Mouse (Mus musculus) kidney, embryonic 16.5 days (tissue): ENCODE data around the gene B3galt4. TPM values are rescaled to one million over a fixed set of nuclear protein-coding genes. Genes with fewer than 3 reads are reported as not detected.
A peak's percentile ranks its signal among the peaks of the same experiment; 100 is the strongest.
"Not testable (repeated sequence)": the region's sequence is repeated elsewhere in the genome, so short reads cannot be mapped to it uniquely, and the experiment has no call there.

Experiments
- ATAC-seq: fragments of 200-750 bp; cut with Nextera tagmentation; 2 replicates; pipeline ENCODE4 v1.8.0; 2017; ENCODE audit warnings: moderate TSS enrichment; ENCODE audit not compliant: low FRiP score, low TSS enrichment
- H3K27ac ChIP-seq: fragments of 300-500 bp; sonication (generic); 2 replicates; pipeline ENCODE4 v1.5.1; 2014; ENCODE audit warnings: low read length
- H3K27me3 ChIP-seq: fragments of 300-500 bp; sonication (generic); 2 replicates; pipeline ENCODE4 v1.6.1; 2014; ENCODE audit warnings: low read length, control low read depth, mixed read lengths; ENCODE audit not compliant: insufficient read depth
- H3K36me3 ChIP-seq: fragments of 300-500 bp; sonication (generic); 2 replicates; pipeline ENCODE4 v1.6.1; 2014; ENCODE audit warnings: low read length, control low read depth, mixed read lengths; ENCODE audit not compliant: insufficient read depth
- H3K4me1 ChIP-seq: fragments of 300-500 bp; sonication (generic); 2 replicates; pipeline ENCODE4 v1.6.1; 2014; ENCODE audit warnings: low read length, control low read depth, mixed read lengths; ENCODE audit not compliant: insufficient read depth
- H3K4me2 ChIP-seq: fragments of 300-500 bp; sonication (generic); replicated peaks from 2 replicates; pipeline ENCODE4 v1.6.1; 2014; ENCODE audit warnings: low read depth, low read length
- H3K4me3 ChIP-seq: fragments of 300-500 bp; sonication (generic); 2 replicates; pipeline ENCODE4 v1.5.1; 2014; ENCODE audit warnings: mild to moderate bottlenecking, low read length
- H3K9ac ChIP-seq: fragments of 300-500 bp; sonication (generic); replicated peaks from 2 replicates; pipeline ENCODE4 v1.6.1; 2014; ENCODE audit warnings: low read length
- H3K9me3 ChIP-seq: fragments of 300-500 bp; sonication (generic); 2 replicates; pipeline ENCODE4 v1.6.1; 2016; ENCODE audit warnings: low read length, control low read depth
- WGBS: fragments of 180-500 bp; shearing (Covaris S2); extraction: QIAGEN DNeasy Blood & Tissue Kit; methylation state at CpG from one replicate; pipeline ENCODE4 v1.1.7; 2014; 5-methylcytosine and 5-hydroxymethylcytosine counted together
- polyA plus RNA-seq: library from polyadenylated mRNA; unstranded; fragments of >200 nt; fragmentation: Nextera tagmentation; extraction: Ambion mirVana; gene quantifications from 2 replicates; pipeline ENCODE4 v1.2.1, GENCODE M21; 2015

The B3galt4 gene
- polyA plus RNA-seq, result 6.2 and 6.9 TPM in 2 replicates

DNA sequence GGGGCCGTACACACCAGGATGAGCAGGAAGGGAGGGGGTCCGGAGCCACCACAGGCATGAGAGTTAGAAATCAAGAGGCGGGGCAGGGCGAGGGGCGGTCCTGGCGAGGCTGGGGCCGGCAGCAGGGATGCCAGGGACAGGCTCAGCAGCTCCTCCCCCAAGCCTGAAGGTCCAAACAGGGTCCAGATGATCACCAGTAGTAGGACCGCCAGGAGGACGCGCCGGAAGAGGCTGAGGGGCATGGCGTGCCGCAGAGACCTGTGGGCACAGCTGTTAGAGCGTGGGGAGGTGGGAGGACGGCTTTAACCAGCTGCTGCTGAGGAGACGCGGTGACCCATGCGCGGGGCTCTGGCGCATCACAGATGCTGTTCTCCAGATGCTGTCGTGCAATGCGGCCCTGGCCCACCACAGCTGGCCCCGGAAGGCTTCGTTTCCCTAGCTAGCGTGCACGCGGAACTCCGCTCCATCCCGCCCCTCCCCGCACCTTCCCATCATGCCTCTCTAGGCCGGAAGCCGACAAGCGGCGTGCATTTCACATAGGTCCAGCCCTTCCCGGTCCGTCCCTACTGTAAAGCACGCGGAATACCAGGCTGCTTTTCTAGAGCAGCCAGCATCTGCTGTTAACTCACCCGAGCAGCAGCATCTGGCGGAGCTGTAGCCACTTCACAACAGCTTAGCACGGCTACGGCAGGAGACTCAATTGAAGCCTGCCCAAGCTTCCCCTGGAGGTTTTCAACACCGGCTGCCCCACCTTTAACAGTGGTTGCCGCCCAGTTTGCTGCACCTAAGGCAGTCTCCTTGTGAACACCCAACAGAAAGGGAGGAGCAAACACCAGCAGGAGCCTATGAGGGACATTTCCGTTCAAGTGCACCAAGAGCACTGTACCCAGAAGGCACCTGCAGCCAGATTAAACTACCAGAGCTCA lies at the start of gene B3galt4:
B3galt4 (minus strand) TSS at position 468 of the 926 bp plus-strand sequence.
- H3K9me3 ChIP-seq, result no peaks in the 10 kb centered on the region
- H3K27ac ChIP-seq, result peak within 1 kb of the TSS; percentile 92
- H3K4me2 ChIP-seq, result peak within 1 kb of the TSS; percentile 75
- ATAC-seq, result peak; percentile 83
- peak within 1 kb of the TSS; percentile 51 for H3K4me3 ChIP-seq
- WGBS, result 1% methylated on average over 45 of the region's 45 CpGs
- peak within 1 kb of the TSS; percentile 64 for H3K9ac ChIP-seq
- H3K27me3 ChIP-seq, result no peaks in the 10 kb centered on the region
- H3K4me1 ChIP-seq, result peaks cover 45% of the 10 kb centered on the region
- H3K36me3 ChIP-seq, result peaks cover 34% of the 10 kb centered on the region

DNA sequence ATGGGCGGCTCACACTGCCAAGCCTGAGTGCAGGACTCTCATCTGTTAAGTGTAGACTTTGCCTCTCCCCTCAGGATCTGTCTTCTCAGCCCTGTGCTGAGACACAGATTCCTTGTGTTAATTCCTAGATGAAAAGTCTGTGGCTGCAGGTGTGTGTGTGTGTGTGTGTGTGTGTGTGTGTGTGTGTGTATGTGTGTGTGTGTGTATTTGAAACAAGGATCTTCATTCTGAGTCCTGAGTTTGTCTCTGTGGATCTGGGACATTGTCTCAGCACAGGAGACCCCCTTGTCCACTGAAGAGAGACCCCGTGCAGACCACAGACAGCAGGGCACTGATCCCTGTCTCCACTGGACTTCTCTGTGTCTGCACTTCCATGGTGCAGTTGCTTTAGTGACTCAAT lies 49.5 kb upstream of the B3galt4 start:
- not testable (repeated sequence) for H3K27ac ChIP-seq, ATAC-seq, H3K9ac ChIP-seq, H3K36me3 ChIP-seq, H3K9me3 ChIP-seq, H3K4me1 ChIP-seq, H3K4me3 ChIP-seq
- Histone ChIP-seq H3K27me3 (peaks cover 42% of the 10 kb centered on the region), H3K4me2 (peak overlapping the region; percentile 98; the same call in 1 of the 2 replicates)
- 71% methylated on average over 2 of the region's 2 CpGs for WGBS

DNA sequence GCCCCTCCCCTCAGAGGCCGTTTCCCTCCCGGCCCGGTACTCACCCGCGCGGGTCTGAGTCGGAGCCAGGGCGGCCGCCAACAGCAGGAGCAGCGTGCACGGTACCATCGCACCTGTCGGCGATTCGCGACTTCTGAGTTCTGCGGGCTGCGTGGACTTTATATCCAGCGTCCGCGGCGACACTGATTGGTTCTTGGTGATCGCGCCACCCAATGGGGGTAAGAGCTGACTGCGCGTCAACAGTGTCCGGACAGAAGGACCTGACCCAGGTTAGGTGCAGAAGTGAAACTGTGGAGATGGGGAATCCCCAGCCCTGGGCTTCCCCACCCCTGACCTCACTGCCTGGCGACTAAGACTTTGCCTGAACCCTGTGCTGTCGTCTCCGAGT lies 48.9 kb upstream of the B3galt4 start, which contains the start of gene H2-K1:
H2-K1 (minus strand) TSS at position 198 of the 388 bp plus-strand sequence.
- H3K27ac ChIP-seq, result no peak within 1 kb of the TSS
- peak within 1 kb of the TSS; percentile 61 for H3K4me3 ChIP-seq
- H3K27me3 ChIP-seq, result peaks cover 36% of the 10 kb centered on the region
- H3K9me3 ChIP-seq, result no peaks in the 10 kb centered on the region
- no peaks in the 10 kb centered on the region for H3K36me3 ChIP-seq
- peak within 1 kb of the TSS; percentile 65 for H3K9ac ChIP-seq
- ATAC-seq, result peak; percentile 90
- 0% methylated on average over 27 of the region's 30 CpGs for WGBS
- 0 out of 2 replicates have a peak, but pooled peaks cover 4% of the 10 kb centered on the region for H3K4me1 ChIP-seq
- peak within 1 kb of the TSS; percentile 98 for H3K4me2 ChIP-seq

DNA sequence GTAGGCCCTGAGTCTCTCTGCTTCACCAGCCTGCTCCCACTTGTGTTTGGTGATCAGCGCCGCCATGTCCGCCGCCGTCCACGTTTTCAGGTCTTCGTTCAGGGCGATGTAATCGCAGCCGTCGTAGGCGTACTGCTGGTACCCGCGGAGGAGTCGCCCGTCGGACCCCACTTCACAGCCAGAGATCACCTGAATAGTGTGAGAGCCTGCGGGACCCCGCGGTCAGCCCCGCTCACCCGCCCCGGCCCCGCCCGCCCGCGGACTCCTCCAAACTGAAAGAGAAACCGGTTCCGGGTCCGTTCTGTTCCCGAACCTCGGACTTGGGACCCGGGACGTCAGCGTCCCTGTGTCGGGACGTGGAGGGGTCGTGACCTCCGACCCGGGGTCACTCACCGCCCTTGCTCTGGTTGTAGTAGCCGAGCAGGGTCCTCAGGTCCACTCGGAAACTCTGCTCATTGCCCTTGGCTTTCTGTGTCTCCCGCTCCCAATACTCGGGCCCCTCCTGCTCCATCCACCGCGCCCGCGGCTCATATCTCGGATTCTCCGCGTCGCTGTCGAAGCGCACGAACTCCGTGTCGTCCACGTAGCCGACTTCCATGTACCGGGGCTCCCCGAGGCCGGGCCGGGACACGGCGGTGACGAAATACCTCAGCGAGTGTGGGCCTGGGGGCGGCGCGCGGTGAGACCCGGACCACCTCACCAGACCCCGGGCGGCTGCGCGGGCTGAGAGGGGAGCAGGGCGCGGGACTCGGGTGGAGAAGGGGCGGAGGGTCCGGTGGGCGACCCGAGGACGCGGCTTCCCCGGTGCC lies 48.3 kb upstream of the B3galt4 start:
- H3K27me3 ChIP-seq, result peaks cover 36% of the 10 kb centered on the region
- ATAC-seq, result peak; percentile 9; the same call in 1 of the 2 replicates
- 0 out of 2 replicates have a peak, but pooled peaks cover 4% of the 10 kb centered on the region for H3K4me1 ChIP-seq
- no peak overlapping the region for H3K27ac ChIP-seq
- H3K36me3 ChIP-seq, result no peaks in the 10 kb centered on the region
- H3K9me3 ChIP-seq, result no peaks in the 10 kb centered on the region
- peak overlapping the region; percentile 65 for H3K9ac ChIP-seq
- peak overlapping the region; percentile 98 for H3K4me2 ChIP-seq
- peak overlapping the region; percentile 61 for H3K4me3 ChIP-seq
- WGBS, result 1% methylated on average over 81 of the region's 87 CpGs

DNA sequence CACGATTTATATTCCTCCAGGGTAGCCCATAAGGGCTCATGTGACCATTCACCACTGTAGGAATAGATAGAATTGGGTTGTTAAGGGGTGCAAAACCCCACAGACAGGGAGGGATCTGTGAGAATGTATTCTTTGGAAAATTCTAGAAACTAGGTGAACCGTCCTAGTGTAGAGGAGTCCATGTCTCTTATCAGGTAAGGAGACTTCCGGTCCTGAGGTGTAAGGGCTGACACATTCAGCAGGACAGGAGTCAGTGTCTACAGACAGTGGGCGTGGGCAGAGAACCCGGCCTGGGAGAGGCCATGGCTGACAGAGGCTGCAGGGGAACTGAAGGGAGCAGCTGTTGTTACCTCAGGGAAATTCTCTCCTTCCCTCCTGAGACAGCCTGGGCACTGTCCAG lies 47.4 kb upstream of the B3galt4 start:
- WGBS, result 45% methylated on average over 5 of the region's 5 CpGs
- not testable (repeated sequence) for H3K4me2 ChIP-seq, ATAC-seq

DNA sequence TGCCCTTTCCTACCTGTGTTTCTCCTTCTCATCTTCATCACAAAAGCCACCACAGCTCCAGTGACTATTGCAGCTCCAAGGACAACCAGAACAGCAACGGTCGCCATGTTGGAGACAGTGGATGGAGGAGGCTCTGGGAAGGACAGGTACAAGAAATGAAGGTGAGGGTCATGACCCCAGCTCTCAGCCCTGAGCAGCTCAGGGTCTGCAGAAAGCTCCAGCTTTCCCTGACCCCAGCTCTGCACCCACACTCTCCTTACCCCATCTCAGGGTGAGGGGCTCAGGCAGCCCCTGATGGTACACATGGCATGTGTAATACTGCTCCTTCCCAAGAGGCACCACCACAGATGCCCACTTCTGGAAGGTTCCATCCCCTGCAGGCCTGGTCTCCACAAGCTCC lies 45.7 kb upstream of the B3galt4 start:
- not testable (repeated sequence) for H3K4me1 ChIP-seq, H3K4me2 ChIP-seq, H3K9me3 ChIP-seq, H3K4me3 ChIP-seq, H3K9ac ChIP-seq, H3K27ac ChIP-seq, ATAC-seq, H3K36me3 ChIP-seq
- WGBS, result 89% methylated on average over 2 of the region's 2 CpGs
- peaks cover 35% of the 10 kb centered on the region for H3K27me3 ChIP-seq

More for the DNA sequence above, 47.4 kb upstream of the B3galt4 start:
- not testable (repeated sequence) for H3K27ac ChIP-seq, H3K4me3 ChIP-seq, H3K9me3 ChIP-seq, H3K9ac ChIP-seq, H3K36me3 ChIP-seq, H3K4me1 ChIP-seq
- peaks cover 36% of the 10 kb centered on the region for H3K27me3 ChIP-seq

DNA sequence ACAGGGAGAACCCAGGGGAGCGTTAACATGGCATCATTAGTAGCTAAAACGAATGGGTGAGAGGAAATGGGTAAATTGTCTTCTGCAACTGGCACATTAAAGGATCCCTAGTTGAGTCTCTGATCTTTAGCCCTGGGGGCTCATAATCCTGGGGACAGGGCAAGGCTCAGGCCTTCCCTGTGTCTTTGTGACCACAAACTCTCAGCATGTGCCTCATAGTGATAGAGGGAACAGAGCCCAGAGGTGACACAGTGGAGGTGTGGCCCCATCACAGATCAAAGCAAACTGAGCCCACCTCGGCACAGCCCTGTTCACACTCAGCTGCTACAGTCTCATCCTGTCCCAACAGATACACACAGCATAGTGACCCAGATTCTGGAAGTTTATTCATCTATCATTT lies 44.4 kb upstream of the B3galt4 start:
- no peak for ATAC-seq
- WGBS, result 27% methylated on average over 3 of the region's 3 CpGs
- Histone ChIP-seq H3K4me1 (0 out of 2 replicates have a peak, but pooled peaks cover 4% of the 10 kb centered on the region), H3K27ac (no peak overlapping the region), H3K4me3 (no peak overlapping the region), H3K36me3 (no peaks in the 10 kb centered on the region), H3K9me3 (no peaks in the 10 kb centered on the region), H3K4me2 (no peak overlapping the region), H3K9ac (no peak overlapping the region), H3K27me3 (peaks cover 21% of the 10 kb centered on the region)

DNA sequence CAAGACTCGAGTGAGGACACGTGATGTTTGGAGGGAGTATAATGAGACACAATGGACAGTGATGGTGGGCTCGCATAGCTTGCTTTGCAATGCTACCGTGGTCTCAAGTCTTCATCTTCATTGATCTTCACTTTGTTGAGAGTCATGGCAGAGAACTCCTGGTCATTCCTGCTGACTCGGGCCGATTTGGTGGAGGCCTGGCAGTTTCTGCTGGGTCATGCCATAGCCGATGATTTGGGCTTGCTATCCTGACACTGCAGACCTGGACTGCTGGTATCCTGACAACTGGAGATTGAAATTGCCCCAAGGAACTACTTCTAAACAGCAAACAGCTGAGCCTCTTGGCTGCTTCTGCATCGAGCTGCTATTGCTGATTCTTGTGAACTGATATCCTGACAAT lies 43.7 kb upstream of the B3galt4 start:
- Histone ChIP-seq H3K9me3 (no peaks in the 10 kb centered on the region), H3K27me3 (peaks cover 15% of the 10 kb centered on the region), H3K4me2 (no peak overlapping the region), H3K27ac (no peak overlapping the region), H3K36me3 (no peaks in the 10 kb centered on the region), H3K4me1 (0 out of 2 replicates have a peak, but pooled peaks cover 3% of the 10 kb centered on the region), H3K4me3 (no peak overlapping the region), H3K9ac (no peak overlapping the region)
- ATAC-seq, result no peak
- 89% methylated on average over 8 of the region's 8 CpGs for WGBS

DNA sequence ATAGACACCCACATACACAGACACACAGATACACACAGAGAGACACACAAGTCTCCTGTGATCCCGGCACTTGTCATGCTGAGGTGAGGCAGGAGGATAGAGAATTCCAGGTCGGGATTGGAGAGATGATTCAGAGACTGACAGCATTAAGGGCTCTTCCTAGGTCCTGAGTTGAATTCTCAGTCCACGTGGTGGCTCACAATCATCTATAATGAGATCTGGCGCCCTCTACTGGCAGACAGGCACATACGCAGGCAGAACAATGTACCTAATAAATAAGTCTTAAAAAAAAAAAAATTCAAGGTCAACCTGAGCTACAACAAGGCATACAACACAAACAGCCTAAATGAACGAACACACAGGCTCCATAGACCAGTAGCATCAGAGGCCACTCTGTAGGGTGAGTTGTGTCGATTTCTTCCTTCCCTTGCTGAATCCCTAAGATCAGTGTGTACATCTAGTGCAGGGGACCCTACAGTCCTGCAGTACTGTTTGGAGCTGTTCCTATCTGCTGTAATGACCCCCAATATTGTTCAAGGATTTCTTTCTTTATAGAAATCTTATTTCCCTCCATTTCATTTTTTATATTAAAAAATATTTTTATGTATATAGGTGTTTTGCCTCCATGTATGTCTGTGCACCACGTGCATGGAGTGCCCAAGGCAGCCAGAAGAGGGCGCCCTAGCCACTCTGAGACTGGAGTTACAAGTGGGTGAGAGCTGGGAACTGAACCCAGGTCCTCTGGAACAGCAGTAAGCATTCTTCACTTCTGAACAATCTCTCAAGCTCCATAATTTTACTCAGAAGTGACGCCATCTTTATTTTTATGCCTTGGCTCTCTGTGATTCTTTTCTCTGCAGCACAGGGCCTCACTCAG lies 40.7 kb upstream of the B3galt4 start:
- H3K9me3 ChIP-seq, result no peaks in the 10 kb centered on the region
- no peaks in the 10 kb centered on the region for H3K36me3 ChIP-seq
- no peak for ATAC-seq
- no peak overlapping the region for H3K9ac ChIP-seq
- H3K27me3 ChIP-seq, result 0 out of 2 replicates have a peak, but pooled peaks cover 10% of the 10 kb centered on the region
- no peak overlapping the region for H3K4me3 ChIP-seq
- no peak overlapping the region for H3K4me2 ChIP-seq
- 29% methylated on average over 10 of the region's 10 CpGs for WGBS
- no peak overlapping the region for H3K27ac ChIP-seq
- H3K4me1 ChIP-seq, result no peaks in the 10 kb centered on the region
